Mouse (Mus musculus) liver, postnatal 0 days (tissue): ENCODE measurements at regions not wholly inside any gene's neighbourhood (a gene's known extent, or its start where the extent isn't known, plus 50 kb on each side); places are given as distances from the start of the nearest gene placed in this dataset.

Experiments
- CTCF ChIP-seq: sonication (generic); IDR thresholded peaks from 2 replicates; pipeline ENCODE4 v1.5.1; 2016; ENCODE audit warnings: antibody characterized with exemption, low read depth
- EP300 ChIP-seq: IDR thresholded peaks from 2 replicates; pipeline ENCODE4 v1.6.1; 2016; ENCODE audit warnings: antibody characterized with exemption, low read depth, mild to moderate bottlenecking

DNA sequence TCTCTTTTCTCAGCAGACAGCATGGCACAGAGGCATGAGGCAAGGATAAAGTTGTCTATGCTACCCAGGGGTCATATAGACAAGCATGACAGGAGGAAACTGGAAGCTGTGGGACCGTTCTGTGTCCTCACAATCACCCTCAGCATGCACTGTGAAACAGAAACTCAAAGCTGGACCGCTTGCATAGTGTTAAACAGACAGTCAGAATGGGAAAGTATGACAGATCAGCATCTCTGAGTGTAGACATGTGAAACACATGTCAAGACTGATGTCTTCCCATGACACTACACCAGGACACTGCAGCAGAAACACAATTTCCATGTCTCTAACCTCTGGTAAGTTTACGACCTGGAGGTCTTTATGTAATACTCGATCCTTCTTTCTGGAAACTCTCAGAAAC lies 330.9 kb upstream of the Intu start:
- TF ChIP-seq CTCF (no peak), EP300 (no peak)
